Mouse (Mus musculus): ENCODE results near the gene H2-Ke6.

The H2-Ke6 gene

DNA sequence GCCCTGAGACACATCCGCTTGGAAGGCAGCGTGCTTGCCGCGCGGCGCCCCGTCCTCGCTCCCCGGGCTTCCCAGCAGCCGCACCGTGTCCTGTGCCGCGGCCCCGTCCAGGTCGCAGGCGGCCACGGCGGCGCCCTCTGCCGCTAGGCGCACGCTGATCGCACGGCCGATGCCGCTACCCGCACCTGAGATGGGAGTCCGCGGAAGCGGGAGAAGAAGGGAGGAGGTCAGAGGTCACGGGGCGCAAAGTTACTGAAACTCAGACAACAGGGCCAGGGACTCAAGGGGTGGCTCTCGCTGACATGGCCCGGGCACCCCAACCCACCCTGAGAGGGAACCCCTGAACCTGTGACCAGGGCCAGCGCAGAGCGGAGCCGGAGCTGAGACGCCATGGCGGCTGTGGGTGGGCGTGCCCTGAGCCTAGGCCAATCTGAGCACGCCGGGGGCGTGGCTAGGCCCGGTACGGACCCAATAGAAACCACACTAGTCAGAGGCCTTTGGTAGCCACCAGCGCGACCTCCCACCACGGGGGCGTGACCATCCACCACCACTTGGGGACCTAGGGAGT, at the start of gene H2-Ke6:
Gene H2-Ke6 (minus strand): TSS at position 405 of the 568 bp plus-strand sequence.
- peak; percentile 88 for DNase-seq (ENCODE audit: low read depth)

DNA sequence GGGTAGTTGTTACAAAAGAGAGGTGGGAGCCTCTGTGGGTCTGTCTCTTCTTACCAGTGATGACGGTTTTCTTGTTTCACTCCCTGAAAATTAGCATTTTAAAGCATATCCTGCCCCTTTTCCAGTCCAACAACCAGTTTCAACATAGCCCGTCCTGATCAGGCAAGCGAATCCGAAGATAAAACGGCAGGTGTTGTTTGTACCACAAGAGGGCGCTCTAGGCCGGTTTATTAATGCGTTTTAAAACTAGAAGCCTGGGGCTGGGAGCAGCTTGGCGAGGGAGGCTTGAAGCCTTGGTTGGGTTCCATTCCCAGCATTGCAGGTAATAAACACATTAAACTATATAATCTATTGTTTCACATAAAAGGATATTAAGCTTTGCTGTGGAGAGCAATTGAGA, 49.7 kb upstream of the H2-Ke6 start:
- DNase-seq (ENCODE audit: low read depth), result peak; percentile 88

DNA sequence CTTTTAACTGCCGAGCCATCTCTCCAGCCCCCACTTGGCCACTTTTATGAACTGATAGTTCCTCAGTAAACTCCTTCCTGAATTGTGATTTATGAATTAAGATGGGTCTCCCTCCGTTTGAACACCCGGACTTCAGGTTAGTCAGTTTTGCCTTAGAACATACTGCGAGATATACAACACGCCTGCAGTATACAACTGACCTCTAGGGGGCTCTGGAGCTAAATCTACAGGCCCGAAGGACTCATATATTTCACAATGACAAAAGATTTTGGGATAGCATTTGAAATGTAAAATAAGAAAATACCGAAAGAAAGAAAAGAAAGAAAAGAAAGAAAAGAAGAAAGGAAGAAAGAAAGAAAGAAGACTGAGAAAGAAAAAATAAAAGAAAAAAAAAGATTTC, 47.4 kb upstream of the H2-Ke6 start:
- DNase-seq (ENCODE audit: low read depth), result peak; percentile 83

DNA sequence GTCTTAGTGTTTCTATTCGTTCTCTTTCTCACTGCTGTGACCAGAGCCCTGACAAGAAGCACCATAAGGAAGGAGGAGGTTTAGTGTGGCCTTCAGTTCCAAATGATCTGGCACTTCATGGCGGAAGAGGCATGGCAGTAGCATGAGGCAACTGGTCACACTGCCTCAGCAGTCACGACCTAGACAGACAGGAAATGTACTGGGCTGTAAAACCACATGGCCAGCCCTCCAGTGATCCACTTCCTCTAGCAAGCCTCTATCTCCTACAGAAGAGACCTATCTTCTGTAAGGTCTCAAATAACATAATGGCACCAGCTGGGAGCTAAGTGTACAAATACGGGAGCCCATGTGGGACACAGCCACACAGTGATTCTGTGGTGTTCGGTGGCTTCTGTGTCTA, 44.2 kb upstream of the H2-Ke6 start:
- DNase-seq (ENCODE audit: low read depth), result peak; percentile 86

DNA sequence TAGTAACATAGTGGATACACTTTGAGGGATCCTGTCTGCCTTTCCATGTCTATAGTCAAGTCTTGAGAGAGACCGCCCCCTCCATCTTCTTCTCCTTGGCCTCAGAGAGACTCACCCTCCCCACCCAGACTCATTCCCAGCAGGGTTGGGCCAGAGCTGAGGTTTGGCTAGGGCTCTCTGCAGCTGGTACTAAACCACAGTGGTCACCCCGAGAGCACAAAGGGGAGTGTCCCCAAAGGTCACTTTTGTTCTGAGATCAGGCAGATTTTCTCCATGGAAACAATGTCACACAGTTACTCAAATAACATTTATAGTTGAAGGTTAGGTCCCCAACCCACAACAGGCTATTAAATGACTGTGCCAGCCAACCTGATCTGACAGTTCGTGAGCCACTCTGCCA, 41.0 kb upstream of the H2-Ke6 start:
- peak; percentile 67 for DNase-seq (ENCODE audit: low read depth)

DNA sequence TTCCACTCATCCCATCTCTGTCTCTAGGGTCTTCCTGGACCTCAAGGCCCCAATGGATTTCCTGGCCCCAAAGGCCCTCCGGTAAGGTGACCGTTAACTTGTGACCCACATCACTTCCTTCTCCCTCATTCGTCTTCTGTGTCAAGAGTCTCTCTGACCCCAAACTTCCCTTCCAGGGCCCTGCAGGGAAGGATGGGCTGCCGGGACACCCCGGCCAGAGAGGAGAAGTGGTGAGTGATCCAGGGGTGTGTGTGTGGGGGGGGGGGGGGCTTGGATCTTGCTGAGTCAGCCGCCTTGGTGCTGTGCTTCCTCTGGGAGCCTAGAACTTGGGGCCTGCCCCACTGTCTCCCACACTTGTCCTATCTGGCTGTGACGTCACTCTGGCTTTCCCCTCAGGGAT, 29.4 kb upstream of the H2-Ke6 start:
- DNase-seq (ENCODE audit: low read depth), result peak; percentile 45

DNA sequence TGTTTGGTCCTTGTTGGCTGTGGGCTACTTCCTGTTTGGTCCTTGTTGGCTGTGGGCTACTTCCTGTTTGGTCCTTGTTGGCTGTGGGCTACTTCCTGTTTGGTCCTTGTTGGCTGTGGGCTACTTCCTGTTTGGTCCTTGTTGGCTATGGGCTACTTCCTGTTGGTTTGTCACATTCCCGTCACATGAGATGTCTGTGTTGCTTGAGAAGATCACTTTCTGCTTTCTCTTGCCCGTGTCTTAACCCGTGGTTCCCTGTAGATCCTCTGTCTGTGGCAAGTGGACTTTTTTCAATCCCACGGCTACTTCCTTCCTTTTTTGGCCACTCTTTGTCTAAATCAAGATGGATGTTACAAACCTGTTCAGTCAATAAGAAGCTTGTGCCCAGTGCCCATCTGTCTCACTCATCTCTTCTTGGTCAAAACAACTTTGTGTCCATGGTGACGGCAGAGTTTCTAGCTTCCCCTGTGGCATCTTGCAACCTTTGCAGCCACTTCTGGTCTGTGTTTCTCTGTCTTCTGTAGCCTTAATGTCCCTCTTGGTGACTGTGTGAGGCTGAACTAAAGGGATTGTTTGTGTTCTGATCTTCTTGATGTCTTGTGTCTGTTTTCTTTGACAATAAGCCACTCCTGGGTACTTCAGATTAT, 19.7 kb upstream of the H2-Ke6 start:
- peak; percentile 65 for DNase-seq (ENCODE audit: low read depth)

DNA sequence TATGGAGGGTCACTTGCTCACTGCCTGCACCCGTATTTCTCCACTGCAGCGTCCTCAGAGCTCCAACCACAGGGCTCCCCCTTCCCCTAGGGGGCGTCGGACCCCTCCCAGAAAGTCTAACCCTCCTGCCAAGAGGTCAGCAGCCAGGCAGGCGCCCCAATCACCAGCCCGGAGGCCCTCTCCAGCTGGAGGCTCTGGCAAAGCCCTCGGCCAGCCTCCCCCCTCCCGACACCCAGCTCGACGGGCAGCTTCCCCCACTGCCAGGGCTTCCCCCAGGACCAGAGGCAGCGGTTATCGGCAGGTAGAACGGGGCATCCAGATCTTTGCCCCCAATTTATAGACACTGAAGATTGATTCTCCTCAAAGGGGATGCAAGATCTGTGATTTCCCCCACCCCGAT, 18.1 kb upstream of the H2-Ke6 start:
- no peak for DNase-seq (ENCODE audit: low read depth)

DNA sequence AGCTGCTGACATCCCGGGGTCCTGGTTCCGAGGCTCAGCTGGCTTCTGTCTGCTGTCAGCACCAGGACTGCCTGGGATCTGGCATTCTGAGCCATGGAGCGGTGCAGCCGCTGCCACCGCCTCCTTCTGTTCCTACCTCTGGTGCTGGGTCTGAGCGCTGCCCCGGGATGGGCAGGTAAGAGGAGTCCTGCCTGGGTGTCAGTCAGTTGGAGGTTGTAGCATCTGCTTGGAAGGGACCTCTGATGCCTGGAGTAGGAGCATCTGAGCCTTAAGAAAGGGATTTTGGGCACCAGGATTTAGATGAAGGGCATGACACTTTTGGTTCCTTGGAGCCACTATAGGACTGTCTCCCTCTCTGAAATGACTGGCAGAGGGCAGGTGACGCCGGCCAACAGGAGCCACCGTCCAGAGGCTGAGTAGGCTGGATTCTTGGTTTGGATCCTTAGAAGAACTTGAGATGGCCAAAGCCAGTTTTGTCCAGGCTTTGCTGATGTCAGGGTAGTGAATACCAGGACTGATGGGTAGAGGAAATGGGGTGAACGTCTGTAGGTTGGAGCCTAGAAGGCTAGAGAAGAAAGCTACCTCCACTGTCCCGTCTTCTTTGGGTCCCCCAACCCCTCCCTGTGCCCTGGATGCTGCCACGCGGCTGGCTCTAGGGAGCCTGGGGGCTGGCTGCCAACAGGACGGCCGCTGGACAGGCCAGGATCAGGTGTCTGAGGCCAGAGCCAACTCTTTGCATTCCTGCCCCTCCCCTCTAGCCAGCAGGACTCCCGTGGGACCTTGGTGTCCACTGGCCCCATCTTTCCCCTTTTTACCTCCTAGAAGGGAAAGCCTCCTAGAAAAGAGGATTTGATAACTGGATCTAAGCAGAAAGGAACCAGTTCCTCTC, 11.9 kb upstream of the H2-Ke6 start:
- DNase-seq (ENCODE audit: low read depth), result no peak

DNA sequence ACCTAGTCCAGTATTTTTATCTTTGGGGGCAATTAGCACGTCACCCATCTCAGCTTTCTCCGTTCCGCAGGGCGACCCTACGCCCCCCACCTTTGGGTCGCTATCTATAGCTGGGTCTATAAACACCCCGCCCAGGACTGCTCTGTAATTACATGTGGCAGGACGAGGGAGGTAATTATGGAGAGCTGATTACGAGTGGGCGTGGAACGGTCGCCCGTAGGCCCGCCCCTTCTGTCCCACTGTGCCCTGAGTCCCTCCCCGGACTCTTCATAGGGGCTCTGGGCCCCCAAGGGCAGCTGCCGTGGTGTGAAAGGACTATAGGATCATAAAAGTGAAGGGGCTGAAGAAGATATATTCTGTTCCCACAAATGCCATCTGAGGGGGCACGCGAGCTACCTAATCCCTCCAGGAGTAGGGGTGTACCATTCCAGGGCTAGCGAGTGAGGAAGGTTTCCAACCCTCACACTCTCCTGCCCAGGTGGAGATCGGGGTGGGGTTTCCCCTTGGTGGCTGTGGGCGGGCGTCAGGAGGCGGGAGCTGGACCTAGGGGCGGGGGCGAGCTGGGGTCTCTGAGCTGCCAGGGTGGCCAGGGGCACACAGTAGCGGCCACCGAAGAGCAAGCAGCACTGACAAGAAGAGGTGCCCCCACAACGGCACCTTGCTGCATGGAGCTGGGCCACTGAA, 11.2 kb upstream of the H2-Ke6 start, which contains the start of gene Col11a2:
Gene Col11a2 (plus strand): TSS at position 560 of the 684 bp plus-strand sequence.
- no peak for DNase-seq (ENCODE audit: low read depth)

DNA sequence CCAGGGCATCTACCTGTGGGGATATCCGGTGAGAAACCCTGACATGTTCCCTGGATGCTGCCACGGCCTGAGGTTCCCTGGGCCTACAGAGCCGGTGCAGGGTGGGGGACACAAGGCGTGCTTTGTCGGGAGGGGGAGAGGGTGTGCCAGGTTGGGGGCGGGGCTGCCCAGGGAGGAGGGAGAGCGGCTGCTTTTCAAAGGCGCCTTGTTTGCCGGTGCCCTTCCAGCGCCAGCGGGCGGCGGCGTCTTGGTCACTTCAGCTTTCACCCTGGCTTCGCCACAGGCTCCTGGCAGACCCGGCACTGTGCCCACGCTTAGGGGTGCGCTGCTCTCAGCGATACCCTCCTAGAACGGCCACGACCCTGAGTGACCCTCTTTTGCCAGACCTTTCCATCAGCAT, 10.6 kb upstream of the H2-Ke6 start:
- DNase-seq (ENCODE audit: low read depth), result no peak

DNA sequence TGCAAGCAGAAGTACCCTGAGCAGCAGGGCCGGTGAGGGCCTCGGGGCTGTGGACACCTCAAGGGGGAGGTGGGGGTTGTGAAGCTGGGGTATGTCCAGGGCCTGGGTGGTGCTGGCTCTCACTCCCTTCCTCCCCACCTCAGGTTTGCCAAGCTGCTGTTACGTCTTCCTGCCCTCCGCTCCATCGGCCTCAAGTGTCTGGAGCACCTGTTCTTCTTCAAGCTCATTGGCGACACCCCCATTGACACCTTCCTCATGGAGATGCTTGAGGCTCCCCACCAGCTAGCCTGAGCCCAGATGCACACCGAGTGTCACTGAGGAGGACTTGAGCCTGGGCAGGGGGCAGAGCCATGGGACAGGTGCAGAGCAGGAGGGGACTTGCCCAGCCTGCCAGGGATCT, 9.4 kb upstream of the H2-Ke6 start:
- no peak for DNase-seq (ENCODE audit: low read depth)

DNA sequence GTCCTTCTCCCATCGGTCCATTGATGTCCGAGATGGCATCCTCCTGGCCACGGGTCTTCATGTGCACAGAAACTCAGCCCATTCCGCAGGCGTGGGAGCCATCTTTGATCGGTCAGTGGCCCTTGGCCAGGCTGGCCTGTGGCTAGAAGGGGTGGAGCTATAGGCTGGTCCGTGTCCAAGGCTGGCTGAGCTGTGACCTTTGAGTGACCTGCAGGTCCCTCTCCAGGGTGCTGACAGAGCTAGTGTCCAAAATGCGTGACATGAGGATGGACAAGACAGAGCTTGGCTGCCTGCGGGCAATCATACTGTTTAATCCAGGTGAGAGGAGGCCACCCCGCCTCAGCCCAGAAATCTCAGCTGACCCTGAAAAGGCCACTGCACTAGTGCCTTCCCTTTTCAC, 8.8 kb upstream of the H2-Ke6 start:
- no peak for DNase-seq (ENCODE audit: low read depth)

DNA sequence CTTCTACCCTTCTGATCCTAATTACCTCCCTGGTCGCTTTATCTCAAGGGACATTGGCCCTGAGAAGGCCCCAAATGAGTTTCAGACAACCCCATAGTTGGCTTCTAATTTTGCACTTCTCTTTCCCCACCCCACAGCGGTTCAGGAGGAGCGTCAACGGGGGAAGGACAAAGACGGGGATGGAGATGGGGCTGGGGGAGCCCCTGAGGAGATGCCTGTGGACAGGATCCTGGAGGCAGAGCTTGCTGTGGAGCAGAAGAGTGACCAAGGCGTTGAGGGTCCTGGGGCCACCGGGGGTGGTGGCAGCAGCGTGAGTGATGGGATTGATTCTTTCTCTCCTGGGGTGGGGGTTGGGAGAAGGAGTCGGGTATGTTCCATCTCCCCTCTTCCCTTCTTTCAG, 7.7 kb upstream of the H2-Ke6 start:
- no peak for DNase-seq (ENCODE audit: low read depth)

DNA sequence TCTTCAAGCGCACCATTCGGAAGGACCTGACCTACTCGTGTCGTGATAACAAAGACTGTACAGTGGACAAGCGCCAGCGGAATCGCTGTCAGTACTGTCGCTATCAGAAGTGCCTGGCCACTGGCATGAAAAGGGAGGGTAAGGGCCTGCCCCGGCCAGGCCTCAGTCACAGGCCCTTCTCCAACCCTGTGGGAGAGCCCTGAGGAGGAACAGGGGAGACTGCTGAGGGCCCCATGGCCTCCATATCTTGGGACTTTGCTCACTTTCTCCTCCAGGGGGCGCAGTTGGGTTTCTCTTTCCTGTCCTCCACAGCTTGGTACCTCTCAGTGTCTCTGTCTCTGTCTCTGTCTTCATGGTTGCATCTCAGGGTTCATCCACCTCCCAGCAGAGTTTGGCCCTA, 6.2 kb upstream of the H2-Ke6 start:
- peak; percentile 78 for DNase-seq (ENCODE audit: low read depth)

DNA sequence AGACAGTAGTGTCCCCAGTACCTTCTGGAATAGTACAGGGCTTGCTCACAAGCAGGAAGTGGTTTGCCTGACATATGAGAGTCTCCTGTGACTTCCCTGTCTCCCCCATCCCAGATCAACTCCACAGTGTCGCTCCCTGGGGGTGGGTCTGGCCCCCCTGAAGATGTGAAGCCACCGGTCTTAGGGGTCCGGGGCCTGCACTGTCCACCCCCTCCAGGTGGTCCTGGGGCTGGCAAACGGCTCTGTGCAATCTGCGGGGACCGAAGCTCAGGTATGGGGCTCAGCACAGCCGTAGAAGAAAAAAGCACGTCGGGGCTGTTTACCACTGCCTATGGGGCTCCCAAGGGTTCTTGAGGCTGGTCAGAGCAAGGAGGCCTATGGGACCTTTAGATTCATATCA, 5.6 kb upstream of the H2-Ke6 start:
- DNase-seq (ENCODE audit: low read depth), result no peak

DNA sequence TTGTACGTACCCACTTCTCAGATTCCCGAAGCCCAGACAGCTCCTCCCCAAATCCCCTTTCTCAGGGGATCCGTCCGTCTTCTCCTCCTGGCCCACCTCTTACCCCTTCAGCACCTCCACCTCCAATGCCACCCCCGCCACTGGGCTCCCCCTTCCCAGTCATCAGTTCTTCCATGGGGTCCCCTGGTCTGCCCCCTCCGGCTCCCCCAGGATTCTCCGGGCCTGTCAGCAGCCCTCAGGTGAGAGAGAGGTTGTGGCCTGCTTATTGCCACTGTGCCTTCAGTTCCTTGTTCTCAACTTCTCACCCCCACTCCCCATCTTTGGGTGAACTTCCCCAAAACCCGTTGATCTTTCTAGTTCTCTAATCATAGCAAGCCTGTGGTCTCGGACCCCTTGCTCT, 4.9 kb upstream of the H2-Ke6 start:
- DNase-seq (ENCODE audit: low read depth), result peak; percentile 44

DNA sequence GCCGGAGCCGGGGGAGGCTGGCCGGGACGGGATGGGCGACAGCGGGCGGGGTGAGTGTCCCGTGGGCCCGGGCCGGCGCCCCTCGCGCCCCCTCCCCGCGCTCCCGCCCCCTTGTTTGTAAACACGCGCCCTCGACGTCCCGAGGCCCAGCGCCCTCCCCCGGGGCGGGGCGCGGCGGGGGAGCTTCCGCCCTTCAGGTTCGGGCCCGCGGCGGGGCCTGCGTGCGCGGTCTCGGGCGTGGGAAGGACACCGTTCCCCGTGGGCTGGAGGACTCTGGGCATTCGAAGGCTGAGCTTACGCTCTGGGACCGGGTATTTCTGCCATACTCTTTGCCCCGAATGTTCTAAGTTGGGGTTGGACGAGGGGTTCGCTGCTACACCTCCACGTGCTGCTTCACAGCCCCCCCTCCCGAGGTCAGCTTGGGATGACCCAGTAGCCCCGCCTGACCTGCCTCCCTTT, 4.3 kb upstream of the H2-Ke6 start:
- peak; percentile 73 for DNase-seq (ENCODE audit: low read depth)

DNA sequence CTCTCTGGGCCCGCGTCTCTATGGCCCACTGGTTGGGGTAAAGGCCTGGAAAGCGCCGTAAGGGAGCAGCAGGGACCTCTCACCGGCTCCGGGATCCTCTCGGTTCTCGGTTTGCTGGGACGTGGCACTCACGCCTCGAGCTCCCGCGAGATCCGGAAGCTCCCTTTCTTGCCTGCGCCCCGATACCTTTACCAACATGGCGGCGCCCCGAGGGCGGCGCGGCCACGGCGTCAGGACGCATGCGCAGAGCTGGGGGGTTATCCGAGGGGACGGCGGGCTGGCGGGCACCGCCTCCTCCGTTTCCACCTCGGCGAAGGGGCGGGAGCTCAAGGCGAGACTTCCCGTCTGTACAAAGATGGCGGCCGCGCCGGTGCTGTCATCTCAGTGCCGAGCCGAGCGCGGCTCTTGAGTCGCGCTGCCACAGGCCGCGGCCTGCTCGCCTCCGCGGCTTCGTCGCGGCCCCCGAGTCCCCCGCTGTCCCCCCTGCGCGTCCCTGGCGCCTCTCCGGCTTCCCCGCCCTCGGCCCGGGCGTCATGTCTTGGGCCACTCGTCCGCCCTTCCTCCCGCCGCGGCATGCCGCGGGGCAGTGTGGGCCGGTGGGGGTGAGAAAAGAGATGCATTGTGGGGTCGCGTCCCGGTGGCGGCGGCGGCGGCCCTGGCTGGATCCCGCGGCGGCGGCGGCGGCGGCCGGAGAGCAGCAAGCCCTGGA, 3.8 kb upstream of the H2-Ke6 start, which contains the start of the genes Slc39a7 and Rxrb:
Gene Slc39a7 (minus strand): TSS at position 218 of the 709 bp plus-strand sequence.
Gene Rxrb (plus strand): TSS at position 348 of the 709 bp plus-strand sequence.
- peak; percentile 98 for DNase-seq (ENCODE audit: low read depth)

DNA sequence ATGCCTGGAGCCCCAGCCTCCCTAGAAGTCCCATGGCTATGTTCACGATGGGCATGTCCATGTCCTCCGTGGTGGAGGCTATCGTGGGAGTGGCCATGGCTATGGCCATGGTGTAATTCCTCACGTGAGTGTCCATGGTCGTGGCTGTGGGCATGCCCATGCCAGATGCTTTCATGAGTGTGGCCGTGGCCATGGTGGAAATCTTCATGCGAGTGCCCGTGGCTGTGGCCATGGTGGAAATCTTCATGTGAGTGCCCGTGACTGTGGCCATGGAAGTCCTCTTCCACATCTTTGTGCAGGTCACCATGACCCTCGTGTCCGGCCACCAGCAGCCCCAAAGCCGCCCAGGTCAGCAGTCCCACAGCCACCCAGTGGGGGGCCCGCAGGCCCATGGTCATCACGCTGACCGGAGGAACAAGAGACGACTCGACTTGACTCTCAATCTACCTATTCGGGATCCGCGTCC, 3.0 kb upstream of the H2-Ke6 start:
- no peak for DNase-seq (ENCODE audit: low read depth)

DNA sequence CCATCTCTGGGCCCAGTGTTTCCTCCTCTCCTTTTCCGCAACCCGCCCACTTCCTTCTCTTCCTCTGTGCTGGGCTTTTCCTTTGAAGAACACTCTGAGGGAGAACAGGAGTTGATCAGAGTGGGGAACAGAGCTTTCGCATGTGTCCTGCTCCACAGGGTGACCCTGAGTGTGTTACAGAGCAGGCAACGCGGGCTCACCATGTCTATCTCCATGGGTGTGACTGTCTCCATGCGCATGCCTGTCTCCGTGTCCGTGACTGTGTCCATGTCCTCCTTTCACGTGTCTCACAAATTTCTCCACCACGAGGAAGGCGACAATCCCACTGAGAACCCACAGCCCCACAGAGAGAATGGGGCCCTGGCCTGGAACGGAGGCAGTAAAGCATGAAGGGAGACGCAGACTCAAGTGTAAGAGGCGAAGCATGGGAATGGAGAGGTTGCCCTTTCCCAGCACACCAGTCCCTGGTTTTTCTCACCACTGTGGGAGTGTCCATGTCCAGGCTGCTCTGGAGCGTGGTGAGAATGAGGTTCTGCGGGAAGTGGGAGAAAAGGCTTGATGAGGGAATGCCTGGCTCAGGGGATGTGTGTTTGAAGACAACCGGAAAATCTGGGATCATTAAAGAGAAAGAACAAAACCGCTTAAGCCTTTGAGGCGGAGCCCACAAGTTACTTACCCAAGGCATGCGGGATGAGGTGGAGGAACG, 2.2 kb upstream of the H2-Ke6 start:
- no peak for DNase-seq (ENCODE audit: low read depth)
